Mouse (Mus musculus): ENCODE measurements around the gene Ip6k3. TPM values are rescaled to one million over a fixed set of nuclear protein-coding genes. Genes with fewer than 3 reads are reported as not detected.

Gene Ip6k3
- polyA plus RNA-seq, 2 experiments = 0.04 TPM; not detected in 1

GRCm38 (mm10) chr17:27129291-27129690, 38.3 kb downstream of the Ip6k3 start:
- Histone ChIP-seq H3K9ac (replicated peaks) (no peak overlapping the region), H3K27ac (no peak overlapping the region), H3K4me3 (ENCODE audit: insufficient read depth in 1 of 2, low read depth in 2 of 2, low read length in 2 of 2) (no peak overlapping the region), H3K4me2 (ENCODE audit: low read depth) (no peak overlapping the region), H3K36me3 (replicated peaks; ENCODE audit: control insufficient read depth, insufficient read depth, low read depth) (no peaks in the 10 kb centered on the region; the same call in none of the 2 replicates), H3K9me3 (ENCODE audit: control insufficient read depth, low read length) (no peaks in the 10 kb centered on the region), H3K27me3 (ENCODE audit: control insufficient read depth, insufficient read depth, low read length) (no peaks in the 10 kb centered on the region), H3K4me1 (replicated peaks; ENCODE audit: control insufficient read depth in 2 of 2, insufficient read depth in 2 of 2, low read length in 1 of 2) (peaks cover 9 to 15% of the 10 kb centered on the region in 2 experiments)
- WGBS (ENCODE audit: insufficient replicate concordance) = 78% methylated on average over 13 of the region's 13 CpGs
- DNase-seq (ENCODE audit: low read depth in 3 of 3, low spot score in 3 of 3) = no peak
- TF ChIP-seq CTCF (IDR thresholded peaks at IDR 0.05; ENCODE audit: low read depth) = no peak
- no peak for TF ChIP-seq EP300 (IDR thresholded peaks at IDR 0.05; ENCODE audit: low read depth)
- no peak for ATAC-seq (ENCODE audit: insufficient read depth)

GRCm38 (mm10) chr17:27128189-27128588, 39.4 kb downstream of the Ip6k3 start:
- Histone ChIP-seq H3K9me3 (ENCODE audit: control insufficient read depth, low read length) (no peaks in the 10 kb centered on the region), H3K9ac (replicated peaks) (no peak overlapping the region), H3K4me3 (ENCODE audit: insufficient read depth in 1 of 2, low read depth in 2 of 2, low read length in 2 of 2) (no peak overlapping the region), H3K27me3 (ENCODE audit: control insufficient read depth, insufficient read depth, low read length) (no peaks in the 10 kb centered on the region), H3K4me2 (ENCODE audit: low read depth) (no peak overlapping the region), H3K4me1 (replicated peaks; ENCODE audit: control insufficient read depth in 2 of 2, insufficient read depth in 2 of 2, low read length in 1 of 2) (peaks cover 5 to 14% of the 10 kb centered on the region in 2 experiments), H3K27ac (no peak overlapping the region), H3K36me3 (replicated peaks; ENCODE audit: control insufficient read depth, insufficient read depth, low read depth) (no peaks in the 10 kb centered on the region; the same call in none of the 2 replicates)
- ATAC-seq (ENCODE audit: insufficient read depth) (no peak), DNase-seq (ENCODE audit: low read depth in 3 of 3, low spot score in 3 of 3) (no peak)
- TF ChIP-seq EP300 (IDR thresholded peaks at IDR 0.05; ENCODE audit: low read depth) (no peak), CTCF (IDR thresholded peaks at IDR 0.05; ENCODE audit: low read depth) (no peak)
- WGBS (ENCODE audit: insufficient replicate concordance) = 82% methylated on average over 5 of the region's 5 CpGs

GRCm38 (mm10) chr17:27126974-27127373, 40.6 kb downstream of the Ip6k3 start:
- no peak for TF ChIP-seq CTCF (IDR thresholded peaks at IDR 0.05; ENCODE audit: low read depth)
- no peak for TF ChIP-seq EP300 (IDR thresholded peaks at IDR 0.05; ENCODE audit: low read depth)
- Histone ChIP-seq H3K27ac (no peak overlapping the region), H3K4me3 (ENCODE audit: insufficient read depth in 1 of 2, low read depth in 2 of 2, low read length in 2 of 2) (no peak overlapping the region), H3K36me3 (replicated peaks; ENCODE audit: control insufficient read depth, insufficient read depth, low read depth) (no peaks in the 10 kb centered on the region; the same call in none of the 2 replicates), H3K4me2 (ENCODE audit: low read depth) (no peak overlapping the region), H3K9me3 (ENCODE audit: control insufficient read depth, low read length) (no peaks in the 10 kb centered on the region), H3K27me3 (ENCODE audit: control insufficient read depth, insufficient read depth, low read length) (no peaks in the 10 kb centered on the region), H3K4me1 (replicated peaks; ENCODE audit: control insufficient read depth in 2 of 2, insufficient read depth in 2 of 2, low read length in 1 of 2) (peaks cover 0 to 5% of the 10 kb centered on the region in 2 experiments; a peak in 1 of 4 replicates), H3K9ac (replicated peaks) (no peak overlapping the region)
- ATAC-seq (ENCODE audit: insufficient read depth) = no peak
- 78% methylated on average over 10 of the region's 10 CpGs for WGBS (ENCODE audit: insufficient replicate concordance)
- no peak for DNase-seq (ENCODE audit: low read depth in 3 of 3, low spot score in 3 of 3)

GRCm38 (mm10) chr17:27125669-27126202, 41.9 kb downstream of the Ip6k3 start:
- DNase-seq (ENCODE audit: low read depth in 3 of 3, low spot score in 3 of 3) (no peak), ATAC-seq (ENCODE audit: insufficient read depth) (no peak)
- no peaks in the 10 kb centered on the region; the same call in none of the 2 replicates for H3K36me3 ChIP-seq (replicated peaks; ENCODE audit: control insufficient read depth, insufficient read depth, low read depth)
- WGBS (ENCODE audit: insufficient replicate concordance) = 79% methylated on average over 11 of the region's 11 CpGs
- no peak overlapping the region for H3K4me2 ChIP-seq (ENCODE audit: low read depth)
- no peak overlapping the region for H3K27ac ChIP-seq
- no peak overlapping the region for H3K9ac ChIP-seq (replicated peaks)
- TF ChIP-seq CTCF (IDR thresholded peaks at IDR 0.05; ENCODE audit: low read depth) = no peak
- TF ChIP-seq EP300 (IDR thresholded peaks at IDR 0.05; ENCODE audit: low read depth) = no peak
- no peaks in the 10 kb centered on the region for H3K9me3 ChIP-seq (ENCODE audit: control insufficient read depth, low read length)
- no peaks in the 10 kb centered on the region for H3K27me3 ChIP-seq (ENCODE audit: control insufficient read depth, insufficient read depth, low read length)
- H3K4me3 ChIP-seq (ENCODE audit: insufficient read depth in 1 of 2, low read depth in 2 of 2, low read length in 2 of 2) = no peak overlapping the region
- H3K4me1 ChIP-seq (replicated peaks; ENCODE audit: control insufficient read depth in 2 of 2, insufficient read depth in 2 of 2, low read length in 1 of 2) = peaks cover 0 to 5% of the 10 kb centered on the region in 2 experiments; a peak in 1 of 4 replicates

GRCm38 (mm10) chr17:27125185-27125584, 42.4 kb downstream of the Ip6k3 start:
- Histone ChIP-seq H3K9ac (replicated peaks) (no peak overlapping the region), H3K27ac (no peak overlapping the region), H3K27me3 (ENCODE audit: control insufficient read depth, insufficient read depth, low read length) (no peaks in the 10 kb centered on the region), H3K4me2 (ENCODE audit: low read depth) (no peak overlapping the region), H3K9me3 (ENCODE audit: control insufficient read depth, low read length) (no peaks in the 10 kb centered on the region), H3K4me1 (replicated peaks; ENCODE audit: control insufficient read depth in 2 of 2, insufficient read depth in 2 of 2, low read length in 1 of 2) (peaks cover 0 to 5% of the 10 kb centered on the region in 2 experiments; a peak in 1 of 4 replicates), H3K4me3 (ENCODE audit: insufficient read depth in 1 of 2, low read depth in 2 of 2, low read length in 2 of 2) (no peak overlapping the region), H3K36me3 (replicated peaks; ENCODE audit: control insufficient read depth, insufficient read depth, low read depth) (no peaks in the 10 kb centered on the region; the same call in none of the 2 replicates)
- TF ChIP-seq CTCF (IDR thresholded peaks at IDR 0.05; ENCODE audit: low read depth) (peak; percentile 95), EP300 (IDR thresholded peaks at IDR 0.05; ENCODE audit: low read depth) (no peak)
- ATAC-seq (ENCODE audit: insufficient read depth) = no peak; the same call in 1 of the 2 replicates
- 34% methylated on average over 12 of the region's 12 CpGs for WGBS (ENCODE audit: insufficient replicate concordance)
- peak in 2 of 3 experiments; percentile 28 to 34 for DNase-seq (ENCODE audit: low read depth in 3 of 3, low spot score in 3 of 3)

All from liver, embryonic 14.5 days (tissue).